ENCODE assay signal across 26 mouse cellular contexts in the genomic region with DNA sequence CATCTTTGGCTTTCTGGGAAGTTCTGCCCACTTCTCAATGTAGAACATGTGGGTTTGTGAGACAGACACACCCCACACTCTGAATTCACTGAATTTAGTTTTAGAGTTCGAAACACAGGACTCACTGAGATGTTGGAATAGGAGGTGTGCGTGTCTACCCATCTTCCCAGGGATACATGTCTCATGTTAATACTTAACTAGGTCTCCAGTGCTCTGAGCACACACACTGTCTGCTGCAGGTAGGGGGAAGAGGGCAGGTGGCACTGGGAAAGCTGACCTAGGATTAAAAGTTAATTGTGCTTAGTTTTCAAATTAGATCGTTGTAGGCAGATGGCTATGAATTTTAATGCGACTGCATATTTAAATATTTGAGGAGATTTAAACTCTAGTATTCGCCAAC.
"Had no signal": no experiment of that assay in that cellular context is flagged by ENCODE, and none has a peak within 500 bp of the region (broad histone marks: within the 10 kb centered on the region; RNA-seq: fewer than 3 reads in every experiment).

No protein-coding gene starts in this region.

- H3K27me3 ChIP-seq: heart, embryonic 12.5 days; hindbrain, embryonic 12.5 days; intestine, embryonic 15.5 days; kidney, embryonic 15.5 days; limb, embryonic 12.5 days; liver, embryonic 13.5 days had no signal

- H3K27ac ChIP-seq: gastrocnemius, adult 2 months; heart, embryonic 10.5 days; hindbrain, embryonic 10.5 days; hindbrain, embryonic 12.5 days; hindbrain, embryonic 14.5 days; intestine, embryonic 15.5 days; kidney, embryonic 15.5 days; layer of hippocampus, adult 2 months; left cerebral cortex, adult 2 months; limb, embryonic 10.5 days; limb, embryonic 12.5 days had no signal

- H3K9ac ChIP-seq: heart, embryonic 12.5 days; hindbrain, embryonic 12.5 days; hindbrain, embryonic 14.5 days; intestine, embryonic 15.5 days; kidney, embryonic 15.5 days; limb, embryonic 12.5 days; liver, embryonic 13.5 days had no signal

- H3K4me2 ChIP-seq: heart, embryonic 12.5 days; hindbrain, embryonic 12.5 days; hindbrain, embryonic 14.5 days; intestine, embryonic 15.5 days; kidney, embryonic 15.5 days; limb, embryonic 12.5 days; liver, embryonic 13.5 days had no signal

- ATAC-seq: hindbrain, embryonic 16.5 days; inflammation-experienced regulatory T-cells, adult 6 months; intestine, embryonic 15.5 days; intestine, postnatal 0 days had no signal

- H3K9me3 ChIP-seq: heart, embryonic 10.5 days; intestine, embryonic 15.5 days; kidney, embryonic 15.5 days; limb, embryonic 10.5 days; limb, embryonic 12.5 days had no signal

- DNase-seq: gastrocnemius, adult 2 months; gastrocnemius, postnatal 10 days; gastrocnemius, postnatal 25 days; heart, adult 18-20 months; heart, postnatal 10 days; heart, postnatal 4 days; kidney, adult 18-20 months; kidney, adult 9 months; kidney, postnatal 10 days; kidney, postnatal 25 days; kidney, postnatal 4 days; liver, embryonic 13.5 days had no signal

- H3K4me3 ChIP-seq: gastrocnemius, adult 2 months; heart, embryonic 10.5 days; heart, embryonic 12.5 days; hindbrain, embryonic 10.5 days; hindbrain, embryonic 12.5 days; intestine, embryonic 15.5 days; kidney, embryonic 15.5 days; layer of hippocampus, adult 2 months; left cerebral cortex, adult 2 months; limb, embryonic 10.5 days; limb, embryonic 12.5 days; liver, embryonic 13.5 days had no signal

- H3K4me1 ChIP-seq: heart, embryonic 10.5 days; heart, embryonic 12.5 days; hindbrain, embryonic 10.5 days; hindbrain, embryonic 12.5 days; limb, embryonic 10.5 days; limb, embryonic 12.5 days had no signal

- H3K36me3 ChIP-seq: heart, embryonic 10.5 days; heart, embryonic 12.5 days; hindbrain, embryonic 10.5 days; hindbrain, embryonic 12.5 days; intestine, embryonic 15.5 days; kidney, embryonic 15.5 days; limb, embryonic 10.5 days; limb, embryonic 12.5 days had no signal
